Mouse (Mus musculus) hindbrain, embryonic 11.5 days (tissue): ENCODE results near the gene Mcrip2. TPM values are rescaled to one million over a fixed set of nuclear protein-coding genes. Genes with fewer than 3 reads are reported as not detected.
A peak's percentile ranks its signal among the peaks of the same experiment; 100 is the strongest.

Source experiments
- ATAC-seq: fragments of 200-750 bp; cut with Nextera tagmentation; 2 replicates; pipeline ENCODE4 v1.8.0; 2017; ENCODE audit warnings: mild to moderate bottlenecking, moderate TSS enrichment, moderate library complexity; ENCODE audit not compliant: low FRiP score
- DNase-seq: peaks from one replicate; pipeline ENCODE4 v3.0.0-alpha.2; 2015; ENCODE audit warnings: low spot score
- H3K27ac ChIP-seq: fragments of 300-500 bp; sonication (generic); 2 replicates; pipeline ENCODE4 v1.5.1; 2014; ENCODE audit warnings: mild to moderate bottlenecking, low read depth, low read length
- H3K27me3 ChIP-seq: fragments of 300-500 bp; sonication (generic); 2 replicates; pipeline ENCODE4 v1.6.1; 2014; ENCODE audit warnings: mild to moderate bottlenecking, low read length, moderate library complexity, mixed read lengths; ENCODE audit not compliant: control insufficient read depth, insufficient read depth
- H3K36me3 ChIP-seq: fragments of 300-500 bp; sonication (generic); 2 replicates; pipeline ENCODE4 v1.6.1; 2014; ENCODE audit warnings: mild to moderate bottlenecking, low read length, moderate library complexity, mixed read lengths; ENCODE audit not compliant: control insufficient read depth, insufficient read depth
- H3K4me1 ChIP-seq: fragments of 300-500 bp; sonication (generic); replicated peaks from 2 replicates; pipeline ENCODE4 v1.6.1; 2014; ENCODE audit warnings: low read length, mixed read lengths; ENCODE audit not compliant: control insufficient read depth, insufficient read depth
- H3K4me2 ChIP-seq: fragments of 300-500 bp; sonication (generic); replicated peaks from 2 replicates; pipeline ENCODE4 v1.6.1; 2014; ENCODE audit warnings: mild to moderate bottlenecking, low read depth, low read length
- H3K4me3 ChIP-seq: fragments of 300-500 bp; sonication (generic); 2 replicates; pipeline ENCODE4 v1.5.1; 2014; ENCODE audit warnings: low read depth, low read length
- H3K9ac ChIP-seq: fragments of 300-500 bp; sonication (generic); 2 replicates; pipeline ENCODE4 v1.6.1; 2014; ENCODE audit warnings: low read depth, low read length
- H3K9me3 ChIP-seq: fragments of 300-500 bp; sonication (generic); 2 replicates; pipeline ENCODE4 v1.6.1; 2016; ENCODE audit warnings: low read length; ENCODE audit not compliant: control insufficient read depth
- WGBS: fragments of 180-500 bp; shearing (Covaris S2); extraction: QIAGEN DNeasy Blood & Tissue Kit; methylation state at CpG from one replicate; pipeline ENCODE4 v1.1.7; 2014; 5-methylcytosine and 5-hydroxymethylcytosine counted together
- polyA plus RNA-seq: library from polyadenylated mRNA; unstranded; fragments of >200 nt; fragmentation: Nextera tagmentation; extraction: Ambion mirVana; gene quantifications from 2 replicates; pipeline ENCODE4 v1.2.1, GENCODE M21; 2014

The Mcrip2 gene
- polyA plus RNA-seq, 1 experiment from 2014 or later = 8.3 TPM

DNA sequence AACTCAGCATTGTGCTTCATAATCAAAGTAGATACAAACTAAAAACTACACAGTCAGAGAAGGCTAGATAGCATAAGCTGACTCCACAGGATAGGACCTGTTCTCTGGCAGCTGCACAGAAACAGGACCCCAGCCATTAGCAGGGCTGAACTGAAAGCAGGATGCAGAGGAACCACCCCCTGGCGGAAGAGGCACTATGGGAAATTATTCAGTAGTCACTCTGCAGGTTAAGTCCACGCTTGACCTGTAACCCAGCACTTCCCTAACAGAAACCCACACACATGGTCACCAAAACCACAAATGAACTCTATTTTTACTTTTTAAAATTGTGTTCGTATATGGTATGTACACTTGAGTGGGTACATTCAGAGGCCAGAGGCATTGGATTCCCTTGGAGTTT is 34.5 kb upstream of the Mcrip2 start:
- H3K4me3 ChIP-seq = no peak overlapping the region
- H3K9me3 ChIP-seq = no peaks in the 10 kb centered on the region
- DNase-seq = no peak
- H3K27ac ChIP-seq = no peak overlapping the region
- no peaks in the 10 kb centered on the region for H3K4me1 ChIP-seq
- H3K27me3 ChIP-seq = no peaks in the 10 kb centered on the region
- no peak for ATAC-seq
- 85% methylated on average over 3 of the region's 3 CpGs for WGBS
- no peak overlapping the region for H3K4me2 ChIP-seq
- H3K9ac ChIP-seq = no peak overlapping the region
- no peaks in the 10 kb centered on the region for H3K36me3 ChIP-seq

DNA sequence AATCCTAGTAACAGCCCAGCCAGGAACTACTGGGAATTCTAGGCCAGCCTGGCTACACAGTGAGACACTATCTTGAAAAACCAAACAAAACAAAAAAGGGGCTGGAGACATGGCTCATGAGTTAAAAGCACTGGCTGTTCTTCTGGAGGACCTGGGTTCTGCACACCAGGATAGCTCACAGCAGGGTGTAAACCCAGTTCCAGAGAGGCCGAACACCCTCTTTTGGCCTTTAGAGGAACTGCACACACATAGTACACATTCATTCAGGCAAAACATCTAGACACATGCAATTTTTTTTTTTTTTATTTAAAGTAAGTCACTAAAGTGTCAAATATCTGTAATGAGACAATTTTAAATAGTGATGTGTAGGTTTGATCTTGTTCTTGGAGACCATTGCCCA is 31.6 kb upstream of the Mcrip2 start:
- no peak overlapping the region for H3K27ac ChIP-seq
- ATAC-seq (no peak), DNase-seq (no peak)
- H3K9me3 ChIP-seq = no peaks in the 10 kb centered on the region
- no peaks in the 10 kb centered on the region for H3K36me3 ChIP-seq
- no peaks in the 10 kb centered on the region for H3K27me3 ChIP-seq
- H3K4me3 ChIP-seq = no peak overlapping the region
- 91% methylated on average over 1 of the region's 1 CpGs for WGBS
- peaks cover 2% of the 10 kb centered on the region; the same call in 1 of the 2 replicates for H3K4me1 ChIP-seq
- no peak overlapping the region for H3K4me2 ChIP-seq
- no peak overlapping the region for H3K9ac ChIP-seq

DNA sequence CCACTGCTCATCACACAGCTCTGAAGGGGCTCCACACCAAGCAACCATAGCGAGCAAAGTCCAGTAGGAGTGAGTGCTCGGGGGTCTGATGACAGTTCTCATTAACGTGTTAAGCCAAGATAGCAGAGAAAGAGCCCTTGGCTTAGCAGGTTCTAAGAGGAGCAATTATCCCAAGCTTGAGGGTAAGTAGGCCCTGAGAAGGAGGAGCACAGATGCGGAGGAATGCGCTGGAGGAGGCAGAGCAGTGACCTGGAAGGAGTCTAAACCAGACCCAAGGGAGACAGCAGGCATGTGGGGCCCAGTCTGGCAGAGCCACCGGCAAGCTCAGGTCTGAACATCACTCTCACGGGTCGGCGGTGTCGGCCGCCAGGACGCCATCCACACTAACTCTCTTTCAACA is 27.3 kb upstream of the Mcrip2 start:
- H3K9me3 ChIP-seq = no peaks in the 10 kb centered on the region
- H3K27me3 ChIP-seq = no peaks in the 10 kb centered on the region
- H3K27ac ChIP-seq = 0 out of 2 replicates have a peak overlapping the region, but pooled peaks have one; percentile 36
- H3K4me3 ChIP-seq = no peak overlapping the region
- H3K4me1 ChIP-seq = peaks cover 7% of the 10 kb centered on the region
- H3K36me3 ChIP-seq = no peaks in the 10 kb centered on the region
- H3K4me2 ChIP-seq = no peak overlapping the region
- 68% methylated on average over 12 of the region's 12 CpGs for WGBS
- no peak for ATAC-seq
- 0 out of 2 replicates have a peak overlapping the region, but pooled peaks have one; percentile 15 for H3K9ac ChIP-seq
- DNase-seq = no peak

DNA sequence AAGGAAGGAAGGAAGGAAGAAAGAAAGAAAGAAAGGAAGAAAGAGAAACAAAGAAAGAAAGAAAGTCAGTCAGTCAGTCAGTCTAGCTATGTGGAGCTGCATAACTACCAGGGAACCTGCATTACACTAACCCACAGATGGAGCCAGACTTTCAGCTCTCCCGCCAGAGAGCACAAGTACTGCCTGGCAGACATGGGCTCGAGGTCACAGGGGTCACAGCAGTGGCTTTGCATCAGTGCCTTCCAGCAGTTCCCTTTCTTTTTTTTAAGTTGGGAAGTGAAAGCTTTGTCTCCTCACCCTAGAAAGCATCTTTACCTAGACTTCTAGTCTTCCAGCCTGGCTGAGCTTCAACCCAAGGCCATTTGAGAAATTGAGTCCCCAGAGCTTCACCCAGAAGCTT is 26.9 kb upstream of the Mcrip2 start:
- 21% methylated on average over 2 of the region's 2 CpGs for WGBS
- H3K4me3 ChIP-seq = no peak overlapping the region
- no peak overlapping the region for H3K27ac ChIP-seq
- ATAC-seq = no peak
- no peak overlapping the region for H3K9ac ChIP-seq
- no peak overlapping the region for H3K4me2 ChIP-seq
- DNase-seq = no peak
- H3K9me3 ChIP-seq = no peaks in the 10 kb centered on the region
- peaks cover 7% of the 10 kb centered on the region for H3K4me1 ChIP-seq
- H3K36me3 ChIP-seq = no peaks in the 10 kb centered on the region
- H3K27me3 ChIP-seq = no peaks in the 10 kb centered on the region

DNA sequence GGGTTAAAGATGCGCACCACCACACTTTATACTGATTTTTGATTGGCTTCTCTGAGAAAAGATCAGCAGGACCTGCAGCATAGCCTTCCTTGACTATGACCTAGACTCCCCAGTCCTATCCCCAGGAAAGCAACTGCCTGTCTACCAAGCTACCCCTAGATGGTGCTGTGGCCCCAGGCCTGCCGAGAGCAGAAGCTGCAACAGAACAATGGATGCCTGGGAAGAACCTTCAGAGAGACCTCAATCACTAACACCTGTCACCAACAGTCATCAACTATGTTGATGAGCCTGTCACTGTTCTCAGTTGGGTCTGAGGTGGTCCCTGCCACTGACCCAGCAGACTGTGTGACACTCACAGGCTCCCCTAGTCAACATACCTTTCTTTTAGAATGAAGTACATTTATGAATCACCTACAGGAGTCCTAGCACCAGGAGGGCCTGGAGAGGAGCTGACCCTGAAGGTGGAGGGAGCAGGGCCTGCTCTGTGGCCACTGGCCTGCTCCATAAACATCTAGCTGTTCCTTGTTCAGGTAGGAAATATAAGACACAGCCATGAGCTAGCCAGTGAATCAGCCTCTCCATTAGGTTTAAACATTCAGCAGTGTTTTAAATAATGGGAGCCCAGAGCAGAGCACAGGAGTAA is 25.5 kb upstream of the Mcrip2 start:
- Histone ChIP-seq H3K4me1 (peaks cover 7% of the 10 kb centered on the region), H3K9ac (no peak overlapping the region), H3K27ac (0 out of 2 replicates have a peak overlapping the region, but pooled peaks have one; percentile 30), H3K4me2 (no peak overlapping the region), H3K9me3 (no peaks in the 10 kb centered on the region), H3K4me3 (no peak overlapping the region), H3K27me3 (no peaks in the 10 kb centered on the region), H3K36me3 (no peaks in the 10 kb centered on the region)
- DNase-seq (peak; percentile 81), ATAC-seq (peak; percentile 75)
- WGBS = 33% methylated on average over 2 of the region's 2 CpGs

DNA sequence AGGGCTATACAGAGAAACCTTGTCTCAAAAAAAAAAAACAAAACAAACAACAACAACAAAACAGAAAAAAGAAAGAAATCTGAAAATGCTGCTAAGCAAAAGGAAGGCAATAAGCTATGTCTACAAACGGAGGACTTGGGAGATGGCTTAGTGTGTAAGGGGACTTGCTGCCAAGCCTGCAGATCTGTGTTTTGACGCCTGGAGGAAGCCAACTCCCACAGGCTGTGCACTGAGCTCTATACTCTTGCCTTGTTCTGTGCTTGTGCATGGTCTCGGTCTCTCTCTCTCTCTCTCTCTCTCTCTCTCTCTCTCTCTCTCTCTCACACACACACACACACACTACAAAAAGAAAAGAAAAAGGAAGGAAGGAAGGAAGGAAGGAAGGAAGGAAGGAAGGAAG is 20.3 kb upstream of the Mcrip2 start:
- Histone ChIP-seq H3K9me3 (no peaks in the 10 kb centered on the region), H3K4me3 (no peak overlapping the region), H3K4me1 (0 out of 2 replicates have a peak, but pooled peaks cover under 1% of the 10 kb centered on the region), H3K4me2 (no peak overlapping the region), H3K27ac (no peak overlapping the region), H3K9ac (no peak overlapping the region), H3K27me3 (no peaks in the 10 kb centered on the region), H3K36me3 (no peaks in the 10 kb centered on the region)
- 84% methylated on average over 3 of the region's 3 CpGs for WGBS
- DNase-seq (no peak), ATAC-seq (no peak)

DNA sequence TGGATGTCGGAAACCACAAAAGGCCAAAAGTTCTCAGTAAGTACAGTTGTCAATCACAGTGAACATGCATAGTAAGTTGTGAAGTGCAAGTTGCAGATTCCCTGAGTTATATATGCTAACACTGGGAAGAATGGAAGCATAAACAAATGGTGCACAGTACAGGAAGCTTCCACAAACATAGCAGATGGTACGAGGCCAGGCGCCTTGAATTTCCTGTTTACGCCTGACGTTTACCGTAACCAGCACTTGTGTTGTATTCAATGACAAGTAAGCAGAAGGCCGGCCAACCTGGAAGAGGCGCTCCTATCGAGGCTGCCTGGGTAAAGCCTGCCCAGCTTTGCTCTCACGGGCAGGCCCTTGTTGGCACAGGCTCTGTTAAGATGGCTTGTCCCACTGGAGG is 18.9 kb upstream of the Mcrip2 start:
- no peaks in the 10 kb centered on the region for H3K27me3 ChIP-seq
- 90% methylated on average over 10 of the region's 10 CpGs for WGBS
- H3K4me2 ChIP-seq = no peak overlapping the region
- DNase-seq (no peak), ATAC-seq (no peak)
- no peak overlapping the region for H3K27ac ChIP-seq
- H3K4me3 ChIP-seq = no peak overlapping the region
- no peaks in the 10 kb centered on the region for H3K9me3 ChIP-seq
- no peaks in the 10 kb centered on the region; the same call in 1 of the 2 replicates for H3K4me1 ChIP-seq
- no peak overlapping the region for H3K9ac ChIP-seq
- no peaks in the 10 kb centered on the region for H3K36me3 ChIP-seq

DNA sequence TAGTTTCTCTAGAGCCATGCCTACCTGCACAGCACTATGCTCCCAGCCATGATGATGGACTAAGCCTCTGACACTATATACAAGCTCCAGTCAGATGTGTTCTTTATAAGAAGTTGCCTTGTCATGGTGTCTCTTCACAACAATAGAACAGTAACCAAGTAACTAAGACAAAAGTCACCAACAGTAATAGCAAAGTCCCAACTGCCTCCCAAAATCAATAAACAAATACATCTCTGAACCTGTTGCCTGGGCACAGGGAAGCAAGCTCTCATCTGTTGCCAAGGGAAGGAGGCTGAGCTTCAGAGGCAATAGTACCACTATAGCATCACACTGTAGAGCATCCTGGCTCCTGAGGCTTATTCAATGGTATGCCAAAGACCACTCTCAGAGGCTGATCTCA is 18.2 kb upstream of the Mcrip2 start:
- Histone ChIP-seq H3K36me3 (no peaks in the 10 kb centered on the region), H3K27ac (no peak overlapping the region), H3K4me1 (peaks cover 3% of the 10 kb centered on the region)

DNA sequence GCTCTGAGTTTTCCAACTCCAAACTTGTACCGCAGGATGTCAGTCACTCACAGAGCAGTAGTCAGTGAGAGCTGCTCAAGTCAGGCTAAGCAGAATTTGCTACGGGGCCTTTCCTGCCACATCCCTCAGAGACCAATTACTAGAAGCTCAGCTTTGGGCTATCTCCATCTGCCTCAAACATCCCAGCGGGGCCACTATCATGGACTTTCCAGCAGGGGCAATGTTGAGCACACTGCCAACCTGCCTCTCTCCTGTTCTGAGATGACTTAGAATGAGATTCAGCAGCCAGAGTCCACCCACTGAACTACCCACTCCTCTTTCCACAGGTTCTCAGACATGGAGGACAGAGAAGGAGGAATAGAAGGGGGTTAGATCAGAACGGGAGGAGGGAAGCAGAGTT is 17.1 kb upstream of the Mcrip2 start:
- H3K9me3 ChIP-seq = no peaks in the 10 kb centered on the region
- no peaks in the 10 kb centered on the region for H3K27me3 ChIP-seq
- WGBS = 60% methylated on average over 4 of the region's 4 CpGs
- peaks cover 14% of the 10 kb centered on the region for H3K4me1 ChIP-seq
- H3K36me3 ChIP-seq = no peaks in the 10 kb centered on the region
- no peak overlapping the region for H3K4me2 ChIP-seq
- no peak overlapping the region for H3K4me3 ChIP-seq
- no peak overlapping the region for H3K9ac ChIP-seq
- DNase-seq (no peak), ATAC-seq (no peak)
- no peak overlapping the region for H3K27ac ChIP-seq

More for the DNA sequence above, 18.2 kb upstream of the Mcrip2 start:
- DNase-seq (no peak), ATAC-seq (no peak)
- no peak overlapping the region for H3K4me3 ChIP-seq
- no peaks in the 10 kb centered on the region for H3K9me3 ChIP-seq
- H3K27me3 ChIP-seq = no peaks in the 10 kb centered on the region
- no peak overlapping the region for H3K9ac ChIP-seq
- no peak overlapping the region for H3K4me2 ChIP-seq
